Comparison of ENCODE assay signal across 13 mouse cellular contexts in genomic region chr4:68461783-68462182, GRCm38 (mm10).
DNase-seq lines count a peak whose midpoint lies in the region; ATAC-seq and TF ChIP-seq lines count a peak whose summit lies in the region.
"Had no signal": no experiment of that assay in that cellular context is flagged by ENCODE, and none has a peak within 500 bp of the region (broad histone marks: within the 10 kb centered on the region; RNA-seq: fewer than 3 reads in every experiment).

No protein-coding gene starts in this region.

- TF ChIP-seq CTCF in hindbrain, postnatal 0 days (IDR thresholded peaks at IDR 0.05; ENCODE audit: low read depth) = no peak
- no peak for TF ChIP-seq CTCF in lung, adult 2 months (IDR thresholded peaks at IDR 0.05; ENCODE audit: insufficient read depth, low read length)

- peak; percentile 66 for DNase-seq in hindbrain, postnatal 0 days (ENCODE audit: low spot score)
- no peak for DNase-seq in hindbrain, embryonic 11.5 days (ENCODE audit: low spot score)
- peak; percentile 71 for DNase-seq in cerebellum, adult 11-12 months
- DNase-seq in lung, postnatal 25 days (ENCODE audit: low spot score) = no peak
- no peak for DNase-seq in lung, adult 2 months
- DNase-seq: gastrocnemius, postnatal 36 days; kidney, postnatal 10 days; liver had no signal

- ATAC-seq in hindbrain, postnatal 0 days = peak; percentile 62; the same call in 1 of the 2 replicates
- no peak for ATAC-seq in hindbrain, embryonic 11.5 days (ENCODE audit: low FRiP score)
- ATAC-seq in forebrain, embryonic 16.5 days = peak; percentile 78
- peak; percentile 80; the same call in 1 of the 2 replicates for ATAC-seq in neural tube, embryonic 15.5 days (ENCODE audit: low FRiP score)
- ATAC-seq: inflammation-experienced regulatory T-cells, adult 6 months had no signal

- no peak for TF ChIP-seq POLR2A in lung, adult 2 months (IDR thresholded peaks at IDR 0.05; ENCODE audit: borderline replicate concordance, extremely low read depth, low read depth, low read length)

- H3K27me3 ChIP-seq in hindbrain, postnatal 0 days (ENCODE audit: insufficient read depth, low read length) = no peaks in the 10 kb centered on the region
- no peaks in the 10 kb centered on the region for H3K27me3 ChIP-seq in hindbrain, embryonic 11.5 days (ENCODE audit: control insufficient read depth, insufficient read depth, low read length)
- H3K27me3 ChIP-seq in forebrain, embryonic 16.5 days (replicated peaks; ENCODE audit: control insufficient read depth, insufficient read depth, low read length) = no peaks in the 10 kb centered on the region
- no peaks in the 10 kb centered on the region for H3K27me3 ChIP-seq in neural tube, embryonic 15.5 days (replicated peaks)
- H3K27me3 ChIP-seq: heart, embryonic 13.5 days had no signal

- H3K27ac ChIP-seq in hindbrain, postnatal 0 days = no peak overlapping the region
- no peak overlapping the region for H3K27ac ChIP-seq in hindbrain, embryonic 11.5 days (ENCODE audit: low read depth, low read length)
- no peak overlapping the region for H3K27ac ChIP-seq in forebrain, embryonic 16.5 days (ENCODE audit: low read length)
- H3K27ac ChIP-seq in neural tube, embryonic 15.5 days (replicated peaks) = no peak overlapping the region
- H3K27ac ChIP-seq: heart, embryonic 13.5 days; midbrain, embryonic 10.5 days had no signal

- H3K9ac ChIP-seq in hindbrain, postnatal 0 days (replicated peaks; ENCODE audit: low read length) = no peak overlapping the region
- no peak overlapping the region for H3K9ac ChIP-seq in hindbrain, embryonic 11.5 days (ENCODE audit: low read depth, low read length)
- no peak overlapping the region for H3K9ac ChIP-seq in forebrain, embryonic 16.5 days (replicated peaks; ENCODE audit: low read depth, low read length)
- H3K9ac ChIP-seq in neural tube, embryonic 15.5 days (replicated peaks) = no peak overlapping the region
- H3K9ac ChIP-seq: heart, embryonic 13.5 days had no signal

- no peaks in the 10 kb centered on the region for H3K4me1 ChIP-seq in hindbrain, postnatal 0 days (ENCODE audit: insufficient read depth, low read length)
- H3K4me1 ChIP-seq in hindbrain, embryonic 11.5 days (replicated peaks; ENCODE audit: control insufficient read depth, insufficient read depth, low read length) = no peaks in the 10 kb centered on the region
- H3K4me1 ChIP-seq in forebrain, embryonic 16.5 days (replicated peaks; ENCODE audit: control insufficient read depth, insufficient read depth, low read length) = no peaks in the 10 kb centered on the region
- peaks cover 2% of the 10 kb centered on the region; the same call in 1 of the 2 replicates for H3K4me1 ChIP-seq in neural tube, embryonic 15.5 days
- H3K4me1 ChIP-seq in lung, adult 2 months (ENCODE audit: control insufficient read depth, insufficient read depth, low read length) = no peaks in the 10 kb centered on the region
- H3K4me1 ChIP-seq: heart, embryonic 13.5 days; midbrain, embryonic 10.5 days had no signal

- no peak overlapping the region for H3K4me3 ChIP-seq in hindbrain, postnatal 0 days (ENCODE audit: low read length)
- no peak overlapping the region for H3K4me3 ChIP-seq in hindbrain, embryonic 11.5 days (ENCODE audit: low read depth, low read length)
- no peak overlapping the region for H3K4me3 ChIP-seq in forebrain, embryonic 16.5 days (replicated peaks; ENCODE audit: low read length)
- no peak overlapping the region for H3K4me3 ChIP-seq in neural tube, embryonic 15.5 days (replicated peaks)
- H3K4me3 ChIP-seq in lung, adult 2 months (replicated peaks; ENCODE audit: extremely low read depth, low read depth, low read length) = no peak overlapping the region
- H3K4me3 ChIP-seq: heart, embryonic 13.5 days; midbrain, embryonic 10.5 days had no signal

- H3K9me3 ChIP-seq in hindbrain, postnatal 0 days (ENCODE audit: low read length) = no peaks in the 10 kb centered on the region
- H3K9me3 ChIP-seq in hindbrain, embryonic 11.5 days (ENCODE audit: control insufficient read depth, low read length) = no peaks in the 10 kb centered on the region
- no peaks in the 10 kb centered on the region for H3K9me3 ChIP-seq in forebrain, embryonic 16.5 days (ENCODE audit: control insufficient read depth, low read length)
- no peaks in the 10 kb centered on the region for H3K9me3 ChIP-seq in neural tube, embryonic 15.5 days (replicated peaks)
- H3K9me3 ChIP-seq: heart, embryonic 13.5 days; midbrain, embryonic 10.5 days had no signal

- H3K36me3 ChIP-seq in hindbrain, postnatal 0 days (ENCODE audit: insufficient read depth, low read length) = no peaks in the 10 kb centered on the region
- no peaks in the 10 kb centered on the region for H3K36me3 ChIP-seq in hindbrain, embryonic 11.5 days (ENCODE audit: control insufficient read depth, insufficient read depth, low read length)
- H3K36me3 ChIP-seq in forebrain, embryonic 16.5 days (ENCODE audit: control insufficient read depth, insufficient read depth) = no peaks in the 10 kb centered on the region
- no peaks in the 10 kb centered on the region for H3K36me3 ChIP-seq in neural tube, embryonic 15.5 days
- H3K36me3 ChIP-seq: heart, embryonic 13.5 days; midbrain, embryonic 10.5 days had no signal

- no peak overlapping the region for H3K4me2 ChIP-seq in hindbrain, postnatal 0 days (ENCODE audit: low read depth, low read length)
- no peak overlapping the region for H3K4me2 ChIP-seq in hindbrain, embryonic 11.5 days (replicated peaks; ENCODE audit: low read depth, low read length)
- H3K4me2 ChIP-seq in forebrain, embryonic 16.5 days (ENCODE audit: low read length) = no peak overlapping the region
- H3K4me2 ChIP-seq in neural tube, embryonic 15.5 days = no peak overlapping the region
- H3K4me2 ChIP-seq: heart, embryonic 13.5 days had no signal

Comparison
In these comparisons a context has a peak if more than half of its experiments do, and no peak if none do; other contexts are left out.
1. DNase-seq: peak in hindbrain, postnatal 0 days (single experiment) and cerebellum, adult 11-12 months (single experiment); none in hindbrain, embryonic 11.5 days (single experiment), lung, postnatal 25 days (single experiment) and lung, adult 2 months (single experiment).